Mouse (Mus musculus) cerebellum, adult 2 months (tissue): ENCODE data around the gene Hist2h2ac. TPM values are rescaled to one million over a fixed set of nuclear protein-coding genes. Genes with fewer than 3 reads are reported as not detected.

Experiments
- DNase-seq, 2 experiments: peaks; one replicate each; pipeline ENCODE4 v3.0.0; 2021
- H3K27ac ChIP-seq: fragments of 200-500 bp; 2 replicates; pipeline ENCODE4 v1.5.1; 2012; ENCODE audit warnings: low read length, control low read depth, inconsistent platforms; ENCODE audit not compliant: insufficient read depth
- H3K27me3 ChIP-seq: fragments of 200-500 bp; 2 replicates; pipeline ENCODE4 v1.6.1; 2012; ENCODE audit warnings: inconsistent platforms, mild to moderate bottlenecking, low read length, moderate library complexity; ENCODE audit not compliant: control insufficient read depth, insufficient read depth
- H3K4me1 ChIP-seq: fragments of 200-500 bp; 2 replicates; pipeline ENCODE4 v1.6.1; 2011; ENCODE audit warnings: low read length; ENCODE audit not compliant: control insufficient read depth, insufficient read depth
- H3K4me3 ChIP-seq: fragments of 200-500 bp; replicated peaks from 2 replicates; pipeline ENCODE3; 2011; ENCODE audit warnings: mild to moderate bottlenecking, low read depth, low read length, control low read depth; ENCODE audit not compliant: insufficient read depth
- CTCF ChIP-seq: fragments of 200-500 bp; IDR thresholded peaks from 2 replicates; pipeline ENCODE4 v1.5.1; 2011; ENCODE audit warnings: low read depth, mild to moderate bottlenecking, control low read depth, low read length, moderate library complexity, borderline replicate concordance; ENCODE audit not compliant: insufficient read depth
- POLR2A ChIP-seq: fragments of 200-500 bp; IDR thresholded peaks from 2 replicates; pipeline ENCODE4 v1.6.1; 2011; ENCODE audit warnings: low read length, control low read depth, borderline replicate concordance; ENCODE audit not compliant: insufficient read depth
- WGBS: fragments of 180-500 bp; shearing (Covaris S2); methylation state at CpG from one replicate; pipeline ENCODE4 v1.1.7; 2018; 5-methylcytosine and 5-hydroxymethylcytosine counted together
- polyA plus RNA-seq: library from polyadenylated mRNA; depleted of rRNA; stranded (reverse); fragments of >200 nt; gene quantifications from 2 replicates; pipeline ENCODE4 v1.2.3, GENCODE M21; 2012; rRNA removed

Gene Hist2h2ac
- polyA plus RNA-seq, 1 experiment: 2.2 TPM

DNA sequence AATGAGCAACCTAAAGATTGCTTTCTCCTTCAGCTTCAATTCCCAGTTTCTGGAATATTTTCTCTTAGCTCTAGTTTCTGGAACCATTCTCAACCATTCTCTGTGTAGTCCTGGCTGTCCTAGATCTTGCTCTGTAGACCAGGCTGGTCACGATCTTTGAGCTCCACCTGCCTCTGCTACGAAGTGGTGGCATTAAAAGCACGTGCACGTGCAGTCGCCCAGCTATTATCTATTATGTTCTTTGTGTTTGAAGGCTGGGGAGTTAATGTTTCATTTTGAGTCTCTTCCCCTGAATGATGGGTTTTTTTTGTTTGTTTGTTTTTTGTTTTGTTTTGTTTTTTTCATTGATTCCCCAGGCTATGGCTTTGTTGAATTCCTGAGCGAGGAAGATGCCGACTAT lies 47.5 kb downstream of the Hist2h2ac start:
- no peak for TF ChIP-seq POLR2A
- no peak for TF ChIP-seq CTCF
- no peak for DNase-seq
- no peak overlapping the region for H3K27ac ChIP-seq
- peaks cover 10% of the 10 kb centered on the region for H3K4me1 ChIP-seq
- no peaks in the 10 kb centered on the region for H3K27me3 ChIP-seq
- WGBS: 36% methylated on average over 7 of the region's 7 CpGs
- H3K4me3 ChIP-seq: peak overlapping the region; percentile 99

DNA sequence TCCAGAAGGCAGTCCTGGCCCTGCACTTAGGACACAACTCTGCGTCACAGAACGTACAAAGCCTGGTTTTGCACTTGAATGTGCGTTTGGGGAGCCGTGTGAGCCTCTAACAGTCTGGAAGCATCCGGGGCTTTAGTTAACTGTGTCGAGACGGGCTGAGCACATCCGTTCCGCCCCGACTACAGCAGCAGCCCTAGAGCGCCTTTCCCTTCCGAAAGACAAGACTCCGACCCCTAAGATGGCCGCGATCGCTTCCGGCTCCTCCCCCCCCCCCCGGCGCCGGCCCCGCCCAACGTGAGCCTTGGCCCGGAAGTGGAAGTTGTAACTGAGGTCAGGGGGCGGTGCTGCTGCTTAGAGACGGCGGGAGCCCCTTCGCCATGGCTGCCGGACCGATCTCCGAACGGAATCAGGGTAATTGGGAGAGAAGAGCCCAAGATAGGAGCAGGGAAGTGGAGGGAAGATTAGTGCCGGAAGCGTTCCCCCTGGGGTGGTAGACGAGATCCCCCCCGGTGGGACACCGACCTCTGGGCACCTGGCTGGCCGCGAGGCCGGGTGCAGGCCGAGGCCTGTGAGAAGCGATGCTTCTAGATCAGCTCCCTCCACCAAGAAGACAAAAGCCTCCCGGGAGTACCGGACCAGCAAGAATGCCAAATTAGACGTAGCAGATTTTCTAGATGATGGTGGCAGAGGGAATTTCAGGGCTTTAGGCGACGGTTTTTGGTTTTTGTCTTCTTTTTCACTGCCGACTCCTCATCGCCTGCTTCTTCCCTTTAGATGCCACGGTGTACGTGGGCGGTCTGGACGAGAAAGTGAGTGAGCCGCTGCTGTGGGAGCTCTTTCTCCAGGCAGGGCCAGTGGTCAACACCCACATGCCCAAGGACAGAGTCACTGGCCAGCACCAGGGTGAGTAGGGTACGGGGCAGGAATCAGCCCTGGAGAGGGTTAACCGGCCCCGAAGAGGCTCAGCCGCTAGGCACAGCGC lies 48.2 kb downstream of the Hist2h2ac start, which contains the start of gene Sf3b4:
Gene Sf3b4 (plus strand): TSS at position 136 of the 982 bp plus-strand sequence.
- WGBS: under 1% methylated on average over 58 of the region's 58 CpGs
- peak within 1 kb of the TSS; percentile 99 for H3K4me3 ChIP-seq
- TF ChIP-seq POLR2A (peak; percentile 93), CTCF (no peak)
- H3K4me1 ChIP-seq: peaks cover 10% of the 10 kb centered on the region
- H3K27me3 ChIP-seq: no peaks in the 10 kb centered on the region
- peak within 1 kb of the TSS; percentile 95 for H3K27ac ChIP-seq
- peak; percentile 84 to 87 for DNase-seq

DNA sequence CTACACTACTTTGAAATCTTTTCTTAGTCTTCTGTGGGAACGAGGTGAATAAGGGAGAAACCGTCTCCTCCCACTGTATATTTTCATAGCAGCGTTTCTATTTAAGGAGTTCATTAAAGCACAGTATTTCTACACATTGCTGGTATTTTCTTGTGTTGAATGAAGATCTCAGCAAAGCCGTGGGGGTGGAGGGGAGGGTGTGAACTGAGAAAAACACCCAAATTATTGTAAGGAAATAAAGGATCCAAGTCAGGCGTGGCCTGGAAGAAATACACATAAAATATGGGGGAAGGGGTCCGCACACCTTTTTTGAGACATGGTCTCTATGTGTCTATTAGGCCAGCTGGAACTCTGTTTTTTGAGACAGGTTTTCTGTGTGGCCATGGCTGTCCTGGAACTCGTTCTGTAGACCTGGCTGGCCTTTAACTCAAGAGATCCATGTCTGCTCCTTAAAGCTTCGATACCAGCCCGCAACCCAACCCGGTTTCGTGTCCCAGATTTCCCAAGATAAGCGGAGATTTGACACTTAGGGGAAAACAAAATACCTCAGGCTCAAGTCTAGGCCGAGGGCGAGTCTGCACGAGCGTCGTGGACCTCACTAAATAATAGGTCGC lies 49.0 kb downstream of the Hist2h2ac start:
- DNase-seq: no peak
- H3K27ac ChIP-seq: peak overlapping the region; percentile 95
- peak overlapping the region; percentile 99 for H3K4me3 ChIP-seq
- H3K27me3 ChIP-seq: no peaks in the 10 kb centered on the region
- WGBS: 16% methylated on average over 18 of the region's 18 CpGs
- H3K4me1 ChIP-seq: peaks cover 10% of the 10 kb centered on the region
- TF ChIP-seq CTCF (no peak), POLR2A (no peak)

DNA sequence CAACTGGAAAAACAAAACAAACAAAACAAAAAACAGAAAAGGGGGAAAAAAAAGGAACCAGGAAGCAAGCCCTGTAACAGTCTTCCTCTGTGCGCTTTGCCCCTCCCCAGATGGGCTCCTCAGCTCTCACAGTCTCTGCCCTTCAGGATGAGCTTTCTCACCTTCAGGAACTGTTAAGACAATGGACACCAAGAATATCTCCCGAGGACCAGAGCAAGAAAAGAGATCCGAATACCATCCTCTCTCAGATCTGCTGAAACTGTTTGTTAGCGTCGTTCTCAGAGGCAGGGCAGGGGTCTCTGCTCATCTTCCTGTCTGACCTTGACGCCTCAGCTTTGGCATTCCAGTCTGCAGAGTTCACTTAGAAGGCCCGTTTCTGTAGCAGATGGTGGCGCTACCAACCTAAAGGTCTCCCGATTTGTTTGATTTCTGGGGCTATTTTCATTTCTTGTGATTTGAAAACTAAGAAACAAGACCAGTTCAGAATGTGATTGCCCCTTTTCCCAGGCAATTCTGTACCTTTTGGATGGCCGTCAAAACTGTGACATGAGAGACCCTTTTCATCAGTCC lies 49.6 kb downstream of the Hist2h2ac start:
- H3K27me3 ChIP-seq: no peaks in the 10 kb centered on the region
- DNase-seq: peak in 1 of 2 experiments; percentile 22
- WGBS: 68% methylated on average over 10 of the region's 10 CpGs
- H3K27ac ChIP-seq: peak overlapping the region; percentile 95
- TF ChIP-seq POLR2A: no peak
- no peak for TF ChIP-seq CTCF
- no peak overlapping the region for H3K4me3 ChIP-seq
- peaks cover 10% of the 10 kb centered on the region for H3K4me1 ChIP-seq

Other genes with a start within 250 kb of the Hist2h2ac start
- 155 and 160 TPM in 2 replicates for gene Plekho1, start 224.9 kb downstream of the Hist2h2ac start, polyA plus RNA-seq
- gene Vps45, start 162.4 kb downstream of the Hist2h2ac start, polyA plus RNA-seq: 33.3 and 33.6 TPM in 2 replicates
- 26.3 and 30.0 TPM in 2 replicates for gene Otud7b, start 116.4 kb downstream of the Hist2h2ac start, polyA plus RNA-seq
- gene Mtmr11, start 58.9 kb downstream of the Hist2h2ac start, polyA plus RNA-seq: 22.5 and 24.4 TPM in 2 replicates
- gene Sf3b4, start 48.5 kb downstream of the Hist2h2ac start, polyA plus RNA-seq: 59.5 and 66.4 TPM in 2 replicates
- 399 and 405 TPM in 2 replicates for gene Sv2a, start 39.7 kb downstream of the Hist2h2ac start, polyA plus RNA-seq
- 47.0 and 47.8 TPM in 2 replicates for gene Bola1, start 1.2 kb downstream of the Hist2h2ac start, polyA plus RNA-seq
- 2.0 and 3.5 TPM in 2 replicates for gene Hist2h2ab, start 1.0 kb downstream of the Hist2h2ac start, polyA plus RNA-seq
- gene Hist2h2be, start 239 bp upstream of the Hist2h2ac start, polyA plus RNA-seq: 8.0 and 9.3 TPM in 2 replicates
- 4.5 and 6.3 TPM in 2 replicates for gene Hist2h3c2, start 18.2 kb upstream of the Hist2h2ac start, polyA plus RNA-seq
- 6.8 TPM in 1 of 2 replicates, not detected in the other for gene Hist2h2aa2, start 19.4 kb upstream of the Hist2h2ac start, polyA plus RNA-seq
- 127 and 149 TPM in 2 replicates for gene Hist2h2aa1, start 24.6 kb upstream of the Hist2h2ac start, polyA plus RNA-seq
- gene Hist2h3c1, start 25.8 kb upstream of the Hist2h2ac start, polyA plus RNA-seq: not detected in 2 replicates
- 6.2 and 8.7 TPM in 2 replicates for gene Hist2h4, start 42.4 kb upstream of the Hist2h2ac start, polyA plus RNA-seq
- 8.1 and 13.9 TPM in 2 replicates for gene Hist2h3b, start 47.8 kb upstream of the Hist2h2ac start, polyA plus RNA-seq
- gene Hist2h2bb, start 48.9 kb upstream of the Hist2h2ac start, polyA plus RNA-seq: 5.4 and 6.7 TPM in 2 replicates
- 2.0 TPM in 2 replicates for gene Fcgr1, start 73.1 kb upstream of the Hist2h2ac start, polyA plus RNA-seq
- gene BC107364, start 231.4 kb upstream of the Hist2h2ac start, polyA plus RNA-seq: not detected in 2 replicates